Mouse (Mus musculus) cerebellum, adult 2 months (tissue): ENCODE measurements at regions not wholly inside any gene's neighbourhood (a gene's known extent, or its start where the extent isn't known, plus 50 kb on each side); places are given as distances from the start of the nearest gene placed in this dataset.

ENCODE experiments used
- DNase-seq, 2 experiments: peaks; one replicate each; pipeline ENCODE4 v3.0.0; 2021
- H3K27ac ChIP-seq: fragments of 200-500 bp; 2 replicates; pipeline ENCODE4 v1.5.1; 2012; ENCODE audit warnings: low read length, control low read depth, inconsistent platforms; ENCODE audit not compliant: insufficient read depth
- H3K27me3 ChIP-seq: fragments of 200-500 bp; 2 replicates; pipeline ENCODE4 v1.6.1; 2012; ENCODE audit warnings: inconsistent platforms, mild to moderate bottlenecking, low read length, moderate library complexity; ENCODE audit not compliant: control insufficient read depth, insufficient read depth
- H3K4me1 ChIP-seq: fragments of 200-500 bp; 2 replicates; pipeline ENCODE4 v1.6.1; 2011; ENCODE audit warnings: low read length; ENCODE audit not compliant: control insufficient read depth, insufficient read depth
- H3K4me3 ChIP-seq: fragments of 200-500 bp; replicated peaks from 2 replicates; pipeline ENCODE3; 2011; ENCODE audit warnings: mild to moderate bottlenecking, low read depth, low read length, control low read depth; ENCODE audit not compliant: insufficient read depth
- CTCF ChIP-seq: fragments of 200-500 bp; IDR thresholded peaks from 2 replicates; pipeline ENCODE4 v1.5.1; 2011; ENCODE audit warnings: low read depth, mild to moderate bottlenecking, control low read depth, low read length, moderate library complexity, borderline replicate concordance; ENCODE audit not compliant: insufficient read depth
- POLR2A ChIP-seq: fragments of 200-500 bp; IDR thresholded peaks from 2 replicates; pipeline ENCODE4 v1.6.1; 2011; ENCODE audit warnings: low read length, control low read depth, borderline replicate concordance; ENCODE audit not compliant: insufficient read depth
- WGBS: fragments of 180-500 bp; shearing (Covaris S2); methylation state at CpG from one replicate; pipeline ENCODE4 v1.1.7; 2018; 5-methylcytosine and 5-hydroxymethylcytosine counted together

- Histone ChIP-seq H3K4me1 (no peaks in the 10 kb centered on the region), H3K27me3 (no peaks in the 10 kb centered on the region; the same call in 1 of the 2 replicates), H3K4me3 (no peak overlapping the region), H3K27ac (no peak overlapping the region)
- TF ChIP-seq POLR2A (no peak), CTCF (no peak)
- DNase-seq = no peak
- WGBS = 84% methylated on average over 7 of the region's 7 CpGs
Measured at GRCm38 (mm10) chr12:79902761-79903160, 210.1 kb downstream of the Zfp36l1 start.

DNA sequence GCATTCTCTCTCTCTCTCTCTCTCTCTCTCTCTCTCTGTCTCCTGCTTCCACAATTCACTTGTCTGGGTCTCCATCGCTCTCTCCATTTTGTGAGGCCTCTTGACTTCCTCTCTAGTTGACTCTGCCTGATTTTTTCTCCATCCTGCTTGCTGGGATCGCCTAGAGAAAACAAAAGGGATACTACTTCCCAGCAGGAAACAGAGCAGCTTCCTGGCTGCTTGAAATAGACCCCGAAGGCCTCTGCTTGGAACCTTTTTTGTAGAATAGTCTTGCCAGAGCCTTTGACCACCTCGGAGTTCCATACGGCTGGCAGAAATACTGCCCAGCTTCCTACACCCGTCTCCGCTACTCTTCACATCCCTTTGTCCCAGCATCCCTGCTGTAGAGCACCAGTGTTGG, 210.7 kb downstream of the Zfp36l1 start:
- 47% methylated on average over 7 of the region's 7 CpGs for WGBS
- Histone ChIP-seq H3K4me3 (no peak overlapping the region), H3K4me1 (no peaks in the 10 kb centered on the region), H3K27ac (no peak overlapping the region), H3K27me3 (no peaks in the 10 kb centered on the region; the same call in 1 of the 2 replicates)
- no peak for TF ChIP-seq POLR2A
- no peak for TF ChIP-seq CTCF
- no peak for DNase-seq

DNA sequence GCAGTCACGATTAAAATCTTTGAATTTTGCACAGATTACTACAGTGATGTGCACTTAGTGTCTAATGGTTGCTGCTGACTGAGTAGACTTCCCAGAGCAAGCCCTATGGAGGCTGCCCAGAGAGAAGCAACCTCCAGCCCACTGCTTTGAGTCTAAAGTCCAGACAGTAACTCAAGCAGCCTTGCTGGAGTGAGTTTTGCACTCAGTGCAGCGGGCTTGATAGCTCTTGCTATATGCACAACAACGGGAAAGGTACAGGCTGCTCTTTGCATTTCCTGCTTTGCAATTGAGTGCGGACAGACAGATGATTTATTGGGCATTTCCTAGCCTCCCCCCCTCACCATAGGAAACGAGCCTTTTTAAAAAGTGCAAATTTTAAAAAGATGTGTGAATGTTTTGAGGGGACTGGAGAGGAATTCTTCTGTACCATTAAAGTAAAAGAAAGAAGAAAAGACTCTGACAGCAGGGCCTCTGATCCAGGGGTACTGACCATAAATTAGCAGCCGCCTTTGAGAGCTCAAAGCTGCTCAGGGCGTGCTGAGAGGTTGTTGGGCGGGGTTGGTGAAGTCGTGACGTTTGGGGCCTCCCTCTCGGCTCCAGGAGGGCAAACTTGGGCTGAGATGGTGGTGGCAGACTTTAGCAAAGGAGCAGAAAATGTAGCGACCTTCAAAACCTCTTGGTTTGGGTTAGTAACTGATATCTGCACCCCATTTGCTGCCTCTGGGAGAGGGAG, 214.4 kb downstream of the Zfp36l1 start:
- no peak for TF ChIP-seq POLR2A
- no peak for TF ChIP-seq CTCF
- 63% methylated on average over 12 of the region's 12 CpGs for WGBS

DNA sequence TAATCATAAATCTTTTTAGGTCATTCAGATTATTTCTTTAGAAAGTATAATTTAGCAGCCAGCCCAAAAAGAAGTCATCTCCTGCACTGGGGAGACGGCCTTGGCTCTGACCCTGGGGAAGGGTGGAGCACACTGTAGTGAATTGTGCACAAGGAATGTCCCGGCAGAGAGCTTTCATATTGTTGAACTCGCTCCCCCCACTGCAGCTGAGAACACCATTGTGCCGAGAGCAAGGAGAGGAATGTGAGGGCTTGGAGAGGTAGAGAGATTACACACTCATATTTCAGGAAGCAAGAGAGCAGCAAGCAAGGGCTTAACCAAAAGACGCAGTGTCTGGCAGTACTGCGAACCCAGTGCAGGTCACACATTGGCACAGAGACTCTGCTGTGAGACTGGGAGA, 216.8 kb downstream of the Zfp36l1 start:
- TF ChIP-seq POLR2A (no peak), CTCF (no peak)
- 48% methylated on average over 6 of the region's 6 CpGs for WGBS
- DNase-seq = no peak
- H3K27ac ChIP-seq = no peak overlapping the region
- no peak overlapping the region for H3K4me3 ChIP-seq
- no peaks in the 10 kb centered on the region; the same call in 1 of the 2 replicates for H3K4me1 ChIP-seq
- H3K27me3 ChIP-seq = no peaks in the 10 kb centered on the region

More for the DNA sequence above, 214.4 kb downstream of the Zfp36l1 start:
- H3K27ac ChIP-seq = no peak overlapping the region
- H3K27me3 ChIP-seq = no peaks in the 10 kb centered on the region; the same call in 1 of the 2 replicates
- no peak overlapping the region for H3K4me3 ChIP-seq
- DNase-seq = no peak
- no peaks in the 10 kb centered on the region; the same call in 1 of the 2 replicates for H3K4me1 ChIP-seq

GRCm38 (mm10) chr12:79895324-79895723, 217.5 kb downstream of the Zfp36l1 start:
- no peaks in the 10 kb centered on the region for H3K27me3 ChIP-seq
- H3K4me1 ChIP-seq = no peaks in the 10 kb centered on the region; the same call in 1 of the 2 replicates
- H3K4me3 ChIP-seq = no peak overlapping the region
- 34% methylated on average over 7 of the region's 7 CpGs for WGBS
- TF ChIP-seq CTCF (no peak), POLR2A (no peak)
- H3K27ac ChIP-seq = no peak overlapping the region
- DNase-seq = no peak

- 91% methylated on average over 8 of the region's 8 CpGs for WGBS
- TF ChIP-seq POLR2A (no peak), CTCF (no peak)
Measured at GRCm38 (mm10) chr12:79892871-79893270, 219.9 kb downstream of the Zfp36l1 start.

GRCm38 (mm10) chr12:79891942-79892341, 220.9 kb downstream of the Zfp36l1 start:
- H3K27ac ChIP-seq = no peak overlapping the region
- 39% methylated on average over 4 of the region's 4 CpGs for WGBS
- no peaks in the 10 kb centered on the region for H3K27me3 ChIP-seq
- H3K4me1 ChIP-seq = no peaks in the 10 kb centered on the region; the same call in 1 of the 2 replicates
- DNase-seq = no peak
- TF ChIP-seq CTCF (no peak), POLR2A (no peak)
- H3K4me3 ChIP-seq = no peak overlapping the region

More at GRCm38 (mm10) chr12:79892871-79893270, 219.9 kb downstream of the Zfp36l1 start:
- Histone ChIP-seq H3K27ac (no peak overlapping the region), H3K4me3 (no peak overlapping the region), H3K27me3 (no peaks in the 10 kb centered on the region), H3K4me1 (no peaks in the 10 kb centered on the region; the same call in 1 of the 2 replicates)
- DNase-seq = no peak

GRCm38 (mm10) chr12:79890887-79891286, 221.9 kb downstream of the Zfp36l1 start:
- no peak overlapping the region for H3K27ac ChIP-seq
- no peak for DNase-seq
- 68% methylated on average over 4 of the region's 4 CpGs for WGBS
- H3K27me3 ChIP-seq = no peaks in the 10 kb centered on the region
- no peak overlapping the region for H3K4me3 ChIP-seq
- TF ChIP-seq POLR2A = no peak
- TF ChIP-seq CTCF = no peak
- H3K4me1 ChIP-seq = no peaks in the 10 kb centered on the region; the same call in 1 of the 2 replicates

DNA sequence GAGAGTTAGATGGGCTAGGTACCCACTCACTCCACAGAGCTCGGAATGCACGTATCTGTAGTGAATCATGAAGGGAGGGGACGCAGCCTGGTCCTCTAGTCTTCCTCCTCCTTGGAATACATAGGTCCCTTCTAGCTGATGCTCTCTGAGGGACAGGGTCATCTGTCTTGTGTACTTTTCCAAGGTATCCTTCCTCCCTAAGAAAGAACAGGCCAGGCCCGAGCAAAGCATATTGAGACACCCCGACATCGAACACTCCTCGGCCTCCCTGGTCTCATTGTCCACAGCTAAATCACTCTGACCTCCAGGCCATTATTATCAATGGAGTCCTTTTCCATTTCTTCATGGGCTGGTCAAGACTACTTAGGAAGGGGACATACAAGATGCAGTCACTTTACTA, 222.5 kb downstream of the Zfp36l1 start:
- H3K27me3 ChIP-seq = no peaks in the 10 kb centered on the region
- H3K4me3 ChIP-seq = no peak overlapping the region
- no peaks in the 10 kb centered on the region; the same call in 1 of the 2 replicates for H3K4me1 ChIP-seq
- DNase-seq = no peak
- no peak overlapping the region for H3K27ac ChIP-seq
- 93% methylated on average over 7 of the region's 7 CpGs for WGBS
- no peak for TF ChIP-seq POLR2A
- no peak for TF ChIP-seq CTCF
